ENCODE assay signal across 8 mouse cellular contexts in genomic region chr7:132315149-132316091, GRCm38 (mm10). TPM values are rescaled to one million over a fixed set of nuclear protein-coding genes. Genes with fewer than 3 reads are reported as not detected.
DNase-seq lines count a peak whose midpoint lies in the region; ATAC-seq and TF ChIP-seq lines count a peak whose summit lies in the region.

No protein-coding gene starts in this region.

- H3K9me3 ChIP-seq in heart, embryonic 12.5 days (replicated peaks): no peaks in the 10 kb centered on the region
- H3K9me3 ChIP-seq in kidney, embryonic 16.5 days (ENCODE audit: low read length): no peaks in the 10 kb centered on the region
- no peaks in the 10 kb centered on the region for H3K9me3 ChIP-seq in liver, embryonic 12.5 days (replicated peaks)

- H3K79me2 ChIP-seq in C2C12 (ENCODE audit: control insufficient read depth, insufficient read depth): peaks cover 29% of the 10 kb centered on the region

- peak; percentile 92 for DNase-seq in brain, adult 2 months (ENCODE audit: low read depth, low spot score)
- peak; percentile 69 for DNase-seq in naive thymus-derived CD4-positive, alpha-beta T cell, adult 2 months (ENCODE audit: low read depth)
- peak; percentile 75 for DNase-seq in splenic B cell, adult 2 months (ENCODE audit: low read depth, low spot score)

- WGBS in heart, embryonic 12.5 days: under 1% methylated on average over 51 of the region's 51 CpGs
- WGBS in kidney, embryonic 16.5 days: 1% methylated on average over 50 of the region's 51 CpGs
- 2% methylated on average over 47 of the region's 51 CpGs for WGBS in liver, embryonic 12.5 days (ENCODE audit: insufficient replicate concordance)

- 0 out of 2 replicates have a peak, but pooled peaks have one; percentile 36 for ATAC-seq in erythroblast, adult 5-6 weeks (replicated peaks; ENCODE audit: low FRiP score, poor library complexity, severe bottlenecking)
- peak; percentile 67 for ATAC-seq in heart, embryonic 12.5 days (ENCODE audit: insufficient number of reproducible peaks, low FRiP score)
- ATAC-seq in kidney, embryonic 16.5 days (ENCODE audit: low FRiP score, low TSS enrichment): peak; percentile 76
- ATAC-seq in liver, embryonic 12.5 days: peak; percentile 38; the same call in 1 of the 2 replicates

- peaks cover 7% of the 10 kb centered on the region for H3K79me3 ChIP-seq in C2C12 (ENCODE audit: low read depth)

- H3K36me3 ChIP-seq in C2C12 (ENCODE audit: control insufficient read depth, insufficient read depth): no peaks in the 10 kb centered on the region
- H3K36me3 ChIP-seq in heart, embryonic 12.5 days: no peaks in the 10 kb centered on the region
- no peaks in the 10 kb centered on the region for H3K36me3 ChIP-seq in kidney, embryonic 16.5 days (ENCODE audit: insufficient read depth, low read length)
- no peaks in the 10 kb centered on the region for H3K36me3 ChIP-seq in liver, embryonic 12.5 days
- H3K36me3 ChIP-seq in splenic B cell, adult 2 months (ENCODE audit: control insufficient read depth, insufficient read depth, low read length, poor library complexity, severe bottlenecking): no peaks in the 10 kb centered on the region

- H3K4me2 ChIP-seq in heart, embryonic 12.5 days: peak overlapping the region; percentile 100
- peak overlapping the region; percentile 98 for H3K4me2 ChIP-seq in kidney, embryonic 16.5 days (replicated peaks; ENCODE audit: low read depth, low read length)
- peak overlapping the region; percentile 93 for H3K4me2 ChIP-seq in liver, embryonic 12.5 days

- no peak overlapping the region for H3K27ac ChIP-seq in heart, embryonic 12.5 days (ENCODE audit: poor library complexity, severe bottlenecking)
- H3K27ac ChIP-seq in kidney, embryonic 16.5 days (ENCODE audit: low read length): peak overlapping the region; percentile 81
- H3K27ac ChIP-seq in liver, embryonic 12.5 days: peak overlapping the region; percentile 23

- H3K27me3 ChIP-seq in C2C12 (ENCODE audit: control insufficient read depth, insufficient read depth, insufficient read length): no peaks in the 10 kb centered on the region
- peaks cover 8% of the 10 kb centered on the region; the same call in 1 of the 2 replicates for H3K27me3 ChIP-seq in heart, embryonic 12.5 days (replicated peaks)
- H3K27me3 ChIP-seq in kidney, embryonic 16.5 days (ENCODE audit: insufficient read depth, low read length): no peaks in the 10 kb centered on the region
- H3K27me3 ChIP-seq in liver, embryonic 12.5 days (replicated peaks): peaks cover 48% of the 10 kb centered on the region
- H3K27me3 ChIP-seq in splenic B cell, adult 2 months (ENCODE audit: control insufficient read depth, insufficient read depth, low read length, poor library complexity, severe bottlenecking): no peaks in the 10 kb centered on the region

- TF ChIP-seq CTCF in C2C12 (IDR thresholded peaks at IDR 0.05; ENCODE audit: control insufficient read depth, insufficient read depth, insufficient read length): peak; percentile 81

- H3K4me3 ChIP-seq in C2C12 (ENCODE audit: insufficient read depth, poor library complexity, severe bottlenecking): peak overlapping the region; percentile 46
- H3K4me3 ChIP-seq in heart, embryonic 12.5 days: peak overlapping the region; percentile 81
- H3K4me3 ChIP-seq in kidney, embryonic 16.5 days (ENCODE audit: low read length): peak overlapping the region; percentile 78
- peak overlapping the region; percentile 68 for H3K4me3 ChIP-seq in liver, embryonic 12.5 days

- H3K4me1 ChIP-seq in heart, embryonic 12.5 days (replicated peaks): peaks cover 18% of the 10 kb centered on the region
- H3K4me1 ChIP-seq in kidney, embryonic 16.5 days (ENCODE audit: insufficient read depth, low read length): peaks cover 19% of the 10 kb centered on the region
- H3K4me1 ChIP-seq in liver, embryonic 12.5 days: peaks cover 30% of the 10 kb centered on the region

- peak overlapping the region; percentile 86 for H3ac ChIP-seq in C2C12 (ENCODE audit: control insufficient read depth, insufficient read length, low read depth)

- H3K9ac ChIP-seq in heart, embryonic 12.5 days: peak overlapping the region; percentile 79
- peak overlapping the region; percentile 86 for H3K9ac ChIP-seq in kidney, embryonic 16.5 days (replicated peaks; ENCODE audit: low read length)
- H3K9ac ChIP-seq in liver, embryonic 12.5 days: peak overlapping the region; percentile 69

TF ChIP-seq in C2C12, 6 proteins besides CTCF, POLR2A, EP300 and RAD21:
- TF ChIP-seq MYOD1 (IDR thresholded peaks at IDR 0.05; ENCODE audit: control insufficient read depth, insufficient read length, low read depth) (no peak), MYOG (IDR thresholded peaks at IDR 0.05; ENCODE audit: control insufficient read depth, extremely low read depth, insufficient read length) (no peak), USF1 (IDR thresholded peaks at IDR 0.05; ENCODE audit: low read depth) (no peak), CEBPB (IDR thresholded peaks at IDR 0.05; ENCODE audit: low read depth) (no peak), MAX (IDR thresholded peaks at IDR 0.05) (peak; percentile 39), FOSL1 (IDR thresholded peaks at IDR 0.05; ENCODE audit: insufficient read depth, low read length, poor library complexity, severe bottlenecking) (no peak)

RNA-seq across cellular contexts. Expression of gene Chst15, which starts 1.6 kb away (rescaled TPM):
- 8.9 TPM for polyA plus RNA-seq in C2C12 (2012; fragmentation: generic; extraction: Trizol)
- 3.6 and 4.8 TPM in 2 replicates for total RNA-seq in erythroblast, adult 5-6 weeks (2015; ENCODE audit: low replicate concordance)
- 3.6 and 6.7 TPM in 2 replicates for total RNA-seq in erythroblast, adult 5-6 weeks (2017; ENCODE audit: low replicate concordance)
- 3.1 and 4.4 TPM in 2 replicates for polyA plus RNA-seq in heart, embryonic 12.5 days (2016; fragmentation: Nextera tagmentation; extraction: Ambion mirVana)
- 19.7 and 21.0 TPM in 2 replicates for polyA plus RNA-seq in kidney, embryonic 16.5 days (2015; fragmentation: Nextera tagmentation; extraction: Ambion mirVana)
- 8.9 and 9.5 TPM in 2 replicates for polyA plus RNA-seq in liver, embryonic 12.5 days (2016; fragmentation: Nextera tagmentation; extraction: Ambion mirVana)
